Mouse (Mus musculus) monocyte, adult 5-6 weeks (primary cell): ENCODE measurements at regions not wholly inside any gene's neighbourhood (a gene's known extent, or its start where the extent isn't known, plus 50 kb on each side); places are given as distances from the start of the nearest gene placed in this dataset.

Experiments used
- ATAC-seq: fragments of 153-309, 156-312 bp; replicated peaks from 2 replicates; pipeline ENCODE4 v1.8.0; 2017; ENCODE audit warnings: mild to moderate bottlenecking; ENCODE audit not compliant: low TSS enrichment, insufficient number of reproducible peaks, severe bottlenecking, poor library complexity, low FRiP score

GRCm38 (mm10) chr10:125467503-125467902 is 78.2 kb upstream of the Slc16a7 start:
- ATAC-seq, result no peak

GRCm38 (mm10) chr10:125488350-125488749 is 99.1 kb upstream of the Slc16a7 start:
- ATAC-seq, result no peak

GRCm38 (mm10) chr10:125490395-125490794 is 101.1 kb upstream of the Slc16a7 start:
- no peak for ATAC-seq

- no peak for ATAC-seq
Observed at GRCm38 (mm10) chr10:125494489-125494888, 105.2 kb upstream of the Slc16a7 start.

GRCm38 (mm10) chr10:125498347-125498746 is 109.1 kb upstream of the Slc16a7 start:
- no peak for ATAC-seq

- no peak for ATAC-seq
Observed at GRCm38 (mm10) chr10:125500338-125500737, 111.1 kb upstream of the Slc16a7 start.

GRCm38 (mm10) chr10:125515026-125515425 is 125.8 kb upstream of the Slc16a7 start:
- ATAC-seq, result no peak

- no peak for ATAC-seq
Observed at GRCm38 (mm10) chr10:125530876-125531275, 141.6 kb upstream of the Slc16a7 start.

GRCm38 (mm10) chr10:125538316-125538715 is 149.1 kb upstream of the Slc16a7 start:
- ATAC-seq, result no peak

GRCm38 (mm10) chr10:125586489-125587147 is 197.4 kb upstream of the Slc16a7 start:
- ATAC-seq, result no peak

GRCm38 (mm10) chr10:125593006-125593405 is 203.7 kb upstream of the Slc16a7 start:
- no peak for ATAC-seq

GRCm38 (mm10) chr10:125607787-125608617 is 218.7 kb upstream of the Slc16a7 start:
- ATAC-seq, result no peak

- ATAC-seq, result no peak
Observed at GRCm38 (mm10) chr10:125610353-125610752, 221.1 kb upstream of the Slc16a7 start.

GRCm38 (mm10) chr10:125612773-125613172 is 223.5 kb upstream of the Slc16a7 start:
- no peak for ATAC-seq

GRCm38 (mm10) chr10:125621376-125621775 is 232.1 kb upstream of the Slc16a7 start:
- no peak for ATAC-seq

GRCm38 (mm10) chr10:125623836-125624235 is 234.6 kb upstream of the Slc16a7 start:
- no peak for ATAC-seq

- ATAC-seq, result no peak
Observed at GRCm38 (mm10) chr10:125667906-125668305, 278.6 kb upstream of the Slc16a7 start.

- no peak for ATAC-seq
Observed at GRCm38 (mm10) chr10:125673637-125674036, 284.4 kb upstream of the Slc16a7 start.

- no peak for ATAC-seq
Observed at GRCm38 (mm10) chr10:125679644-125680043, 286.3 kb upstream of the Lrig3 start.

- ATAC-seq, result no peak
Observed at GRCm38 (mm10) chr10:125685130-125685529, 280.8 kb upstream of the Lrig3 start.
